Mouse (Mus musculus): ENCODE data around the gene Sec31b.

- no peak for TF ChIP-seq CTCF (IDR thresholded peaks at IDR 0.05; ENCODE audit: low read depth, low read length)
- TF ChIP-seq POLR2A (IDR thresholded peaks at IDR 0.05; ENCODE audit: borderline replicate concordance, low read depth, low read length) = no peak
Measured at GRCm38 (mm10) chr19:44511451-44512231, 34.0 kb downstream of the Sec31b start.

Data from bone marrow macrophage, adult 2 months (primary cell).